Mouse (Mus musculus): ENCODE measurements around the gene Arrb1. TPM values are rescaled to one million over a fixed set of nuclear protein-coding genes. Genes with fewer than 3 reads are reported as not detected.

Gene Arrb1
- polyA plus RNA-seq, 1 experiment, result 10.3 TPM

GRCm38 (mm10) chr7:99618264-99618663, 83.0 kb downstream of the Arrb1 start:
- Histone ChIP-seq H3K79me3 (ENCODE audit: low read depth) (no peaks in the 10 kb centered on the region), H3K4me3 (ENCODE audit: insufficient read depth, poor library complexity, severe bottlenecking) (no peak overlapping the region), H3ac (ENCODE audit: control insufficient read depth, insufficient read length, low read depth) (no peak overlapping the region), H3K36me3 (ENCODE audit: control insufficient read depth, insufficient read depth) (no peaks in the 10 kb centered on the region), H3K27me3 (ENCODE audit: control insufficient read depth, insufficient read depth, insufficient read length) (peaks cover 31% of the 10 kb centered on the region), H3K79me2 (ENCODE audit: control insufficient read depth, insufficient read depth) (no peaks in the 10 kb centered on the region)
- no peak for TF ChIP-seq USF1 (IDR thresholded peaks at IDR 0.05; ENCODE audit: low read depth)
- no peak for TF ChIP-seq MYOD1 (IDR thresholded peaks at IDR 0.05; ENCODE audit: control insufficient read depth, insufficient read length, low read depth)
- TF ChIP-seq CEBPB (IDR thresholded peaks at IDR 0.05; ENCODE audit: low read depth), result no peak
- TF ChIP-seq CTCF (IDR thresholded peaks at IDR 0.05; ENCODE audit: control insufficient read depth, insufficient read depth, insufficient read length), result no peak
- TF ChIP-seq MAX (IDR thresholded peaks at IDR 0.05), result no peak
- TF ChIP-seq FOSL1 (IDR thresholded peaks at IDR 0.05; ENCODE audit: insufficient read depth, low read length, poor library complexity, severe bottlenecking), result no peak
- TF ChIP-seq MYOG (IDR thresholded peaks at IDR 0.05; ENCODE audit: control insufficient read depth, extremely low read depth, insufficient read length), result no peak

- Histone ChIP-seq H3ac (ENCODE audit: control insufficient read depth, insufficient read length, low read depth) (no peak overlapping the region), H3K4me3 (ENCODE audit: insufficient read depth, poor library complexity, severe bottlenecking) (no peak overlapping the region), H3K27me3 (ENCODE audit: control insufficient read depth, insufficient read depth, insufficient read length) (peaks cover 37% of the 10 kb centered on the region), H3K79me2 (ENCODE audit: control insufficient read depth, insufficient read depth) (no peaks in the 10 kb centered on the region), H3K79me3 (ENCODE audit: low read depth) (no peaks in the 10 kb centered on the region), H3K36me3 (ENCODE audit: control insufficient read depth, insufficient read depth) (no peaks in the 10 kb centered on the region)
- TF ChIP-seq FOSL1 (IDR thresholded peaks at IDR 0.05; ENCODE audit: insufficient read depth, low read length, poor library complexity, severe bottlenecking), result no peak
- TF ChIP-seq CTCF (IDR thresholded peaks at IDR 0.05; ENCODE audit: control insufficient read depth, insufficient read depth, insufficient read length), result no peak
- TF ChIP-seq MYOG (IDR thresholded peaks at IDR 0.05; ENCODE audit: control insufficient read depth, extremely low read depth, insufficient read length), result no peak
- no peak for TF ChIP-seq MAX (IDR thresholded peaks at IDR 0.05)
- TF ChIP-seq USF1 (IDR thresholded peaks at IDR 0.05; ENCODE audit: low read depth), result no peak
- no peak for TF ChIP-seq MYOD1 (IDR thresholded peaks at IDR 0.05; ENCODE audit: control insufficient read depth, insufficient read length, low read depth)
- no peak for TF ChIP-seq CEBPB (IDR thresholded peaks at IDR 0.05; ENCODE audit: low read depth)
Observed at GRCm38 (mm10) chr7:99618860-99619259, 83.6 kb downstream of the Arrb1 start.

- H3K79me3 ChIP-seq (ENCODE audit: low read depth), result no peaks in the 10 kb centered on the region
- H3ac ChIP-seq (ENCODE audit: control insufficient read depth, insufficient read length, low read depth), result no peak overlapping the region
- no peaks in the 10 kb centered on the region for H3K79me2 ChIP-seq (ENCODE audit: control insufficient read depth, insufficient read depth)
- no peaks in the 10 kb centered on the region for H3K36me3 ChIP-seq (ENCODE audit: control insufficient read depth, insufficient read depth)
- no peak overlapping the region for H3K4me3 ChIP-seq (ENCODE audit: insufficient read depth, poor library complexity, severe bottlenecking)
- TF ChIP-seq MAX (IDR thresholded peaks at IDR 0.05), result no peak
- no peak for TF ChIP-seq MYOG (IDR thresholded peaks at IDR 0.05; ENCODE audit: control insufficient read depth, extremely low read depth, insufficient read length)
- TF ChIP-seq CTCF (IDR thresholded peaks at IDR 0.05; ENCODE audit: control insufficient read depth, insufficient read depth, insufficient read length), result peak; percentile 97
- peaks cover 60% of the 10 kb centered on the region for H3K27me3 ChIP-seq (ENCODE audit: control insufficient read depth, insufficient read depth, insufficient read length)
Observed at GRCm38 (mm10) chr7:99625722-99626375, 90.6 kb downstream of the Arrb1 start.

GRCm38 (mm10) chr7:99626376-99627270, 91.4 kb downstream of the Arrb1 start, which contains the start of gene Tpbgl:
Gene Tpbgl, minus strand, starts transcription at chr7:99627103.
- Histone ChIP-seq H3K79me2 (ENCODE audit: control insufficient read depth, insufficient read depth) (no peaks in the 10 kb centered on the region), H3ac (ENCODE audit: control insufficient read depth, insufficient read length, low read depth) (no peak within 1 kb of the TSS), H3K4me3 (ENCODE audit: insufficient read depth, poor library complexity, severe bottlenecking) (no peak within 1 kb of the TSS), H3K79me3 (ENCODE audit: low read depth) (no peaks in the 10 kb centered on the region), H3K27me3 (ENCODE audit: control insufficient read depth, insufficient read depth, insufficient read length) (peaks cover 52% of the 10 kb centered on the region), H3K36me3 (ENCODE audit: control insufficient read depth, insufficient read depth) (no peaks in the 10 kb centered on the region)
- TF ChIP-seq MAX (IDR thresholded peaks at IDR 0.05), result no peak
- no peak for TF ChIP-seq MYOG (IDR thresholded peaks at IDR 0.05; ENCODE audit: control insufficient read depth, extremely low read depth, insufficient read length)
- TF ChIP-seq CTCF (IDR thresholded peaks at IDR 0.05; ENCODE audit: control insufficient read depth, insufficient read depth, insufficient read length), result no peak
- TF ChIP-seq USF1 (IDR thresholded peaks at IDR 0.05; ENCODE audit: low read depth), result no peak
- no peak for TF ChIP-seq CEBPB (IDR thresholded peaks at IDR 0.05; ENCODE audit: low read depth)
- no peak for TF ChIP-seq FOSL1 (IDR thresholded peaks at IDR 0.05; ENCODE audit: insufficient read depth, low read length, poor library complexity, severe bottlenecking)
- no peak for TF ChIP-seq MYOD1 (IDR thresholded peaks at IDR 0.05; ENCODE audit: control insufficient read depth, insufficient read length, low read depth)

GRCm38 (mm10) chr7:99627366-99627765, 92.1 kb downstream of the Arrb1 start:
- no peak overlapping the region for H3K4me3 ChIP-seq (ENCODE audit: insufficient read depth, poor library complexity, severe bottlenecking)
- H3K27me3 ChIP-seq (ENCODE audit: control insufficient read depth, insufficient read depth, insufficient read length), result peaks cover 45% of the 10 kb centered on the region
- no peaks in the 10 kb centered on the region for H3K79me3 ChIP-seq (ENCODE audit: low read depth)
- H3K79me2 ChIP-seq (ENCODE audit: control insufficient read depth, insufficient read depth), result no peaks in the 10 kb centered on the region
- H3ac ChIP-seq (ENCODE audit: control insufficient read depth, insufficient read length, low read depth), result no peak overlapping the region
- no peaks in the 10 kb centered on the region for H3K36me3 ChIP-seq (ENCODE audit: control insufficient read depth, insufficient read depth)
- no peak for TF ChIP-seq USF1 (IDR thresholded peaks at IDR 0.05; ENCODE audit: low read depth)
- TF ChIP-seq FOSL1 (IDR thresholded peaks at IDR 0.05; ENCODE audit: insufficient read depth, low read length, poor library complexity, severe bottlenecking), result no peak
- no peak for TF ChIP-seq MAX (IDR thresholded peaks at IDR 0.05)
- no peak for TF ChIP-seq MYOG (IDR thresholded peaks at IDR 0.05; ENCODE audit: control insufficient read depth, extremely low read depth, insufficient read length)
- no peak for TF ChIP-seq CEBPB (IDR thresholded peaks at IDR 0.05; ENCODE audit: low read depth)
- TF ChIP-seq CTCF (IDR thresholded peaks at IDR 0.05; ENCODE audit: control insufficient read depth, insufficient read depth, insufficient read length), result no peak

Measured in C2C12 (cell line).